Mouse (Mus musculus): Measurements from ENCODE around the gene Fam69b. TPM values are rescaled to one million over a fixed set of nuclear protein-coding genes. Genes with fewer than 3 reads are reported as not detected.
A peak's percentile ranks its signal among the peaks of the same experiment; 100 is the strongest.

Gene Fam69b
- polyA plus RNA-seq, 1 experiment from 2014 or later, result 50.3 TPM

MicroRNAs encoded within 50 kb of the gene (microRNA counts, 519-probe panel; counts per million panel counts)
- 6,305 counts per million, percentile 97 among the panel's probes with 10 or more counts for microRNA mmu-miR-126-3p
- 4,392 counts per million, percentile 80 among the panel's probes with 10 or more counts for microRNA mmu-miR-126-5p

Small RNA genes lying within 50 kb of the gene (microRNA-seq; reads per million reads assigned to microRNA genes)
- gene Mir126a (not detected), gene Mir126b (not detected)

Other genes starting within 250 kb of the Fam69b start
- gene Snapc4, start 247.8 kb upstream of the Fam69b start, polyA plus RNA-seq (2014; fragmentation: Nextera tagmentation; extraction: Ambion mirVana), result 26.5 and 26.9 TPM in 2 replicates
- gene Entr1, start 239.1 kb upstream of the Fam69b start, polyA plus RNA-seq (2014; fragmentation: Nextera tagmentation; extraction: Ambion mirVana), result 126 and 145 TPM in 2 replicates
- gene Pmpca, start 239.1 kb upstream of the Fam69b start, polyA plus RNA-seq (2014; fragmentation: Nextera tagmentation; extraction: Ambion mirVana), result 113 and 117 TPM in 2 replicates
- gene Inpp5e, start 219.3 kb upstream of the Fam69b start, polyA plus RNA-seq (2014; fragmentation: Nextera tagmentation; extraction: Ambion mirVana), result 25.4 and 26.2 TPM in 2 replicates
- gene Sec16a, start 183.2 kb upstream of the Fam69b start, polyA plus RNA-seq (2014; fragmentation: Nextera tagmentation; extraction: Ambion mirVana), result 40.2 and 40.5 TPM in 2 replicates
- 56.9 and 60.4 TPM in 2 replicates for gene Notch1, start 111.8 kb upstream of the Fam69b start, polyA plus RNA-seq (2014; fragmentation: Nextera tagmentation; extraction: Ambion mirVana)
- gene Egfl7, start 48.4 kb upstream of the Fam69b start, polyA plus RNA-seq (2014; fragmentation: Nextera tagmentation; extraction: Ambion mirVana), result 68.5 and 75.7 TPM in 2 replicates
- gene Gm20532, start 41.8 kb upstream of the Fam69b start, polyA plus RNA-seq (2014; fragmentation: Nextera tagmentation; extraction: Ambion mirVana), result not detected in 2 replicates
- 6.8 and 7.5 TPM in 2 replicates for gene Agpat2, start 24.0 kb upstream of the Fam69b start, polyA plus RNA-seq (2014; fragmentation: Nextera tagmentation; extraction: Ambion mirVana)
- not detected in 2 replicates for gene Lcn4, start 42.8 kb downstream of the Fam69b start, polyA plus RNA-seq (2014; fragmentation: Nextera tagmentation; extraction: Ambion mirVana)
- gene Abo, start 236.5 kb downstream of the Fam69b start, polyA plus RNA-seq (2014; fragmentation: Nextera tagmentation; extraction: Ambion mirVana), result not detected in 2 replicates

Data from neural tube, embryonic 11.5 days (tissue).